Mouse (Mus musculus): ENCODE measurements around the gene Ugt1a1.

The Ugt1a1 gene

DNA sequence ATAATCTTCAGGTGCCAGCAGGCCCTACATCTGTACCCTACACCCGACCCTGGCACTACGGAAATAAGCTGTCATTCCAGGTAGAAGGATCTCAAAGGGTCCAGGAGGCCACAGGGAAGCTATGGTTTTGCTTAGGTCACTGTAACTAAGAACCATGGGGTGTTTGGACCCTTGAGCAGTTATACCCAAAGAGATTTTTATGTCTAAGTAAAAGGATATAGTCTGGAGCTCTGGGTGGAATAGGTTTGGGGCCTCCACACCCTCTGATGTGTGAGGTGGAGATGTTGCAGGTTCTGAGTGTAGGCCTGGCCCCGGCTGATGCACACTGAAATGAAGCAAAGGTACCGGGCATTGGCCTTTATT is 22.5 kb downstream of the Ugt1a1 start:
- no peak for DNase-seq (ENCODE audit: low read depth, low spot score)

DNA sequence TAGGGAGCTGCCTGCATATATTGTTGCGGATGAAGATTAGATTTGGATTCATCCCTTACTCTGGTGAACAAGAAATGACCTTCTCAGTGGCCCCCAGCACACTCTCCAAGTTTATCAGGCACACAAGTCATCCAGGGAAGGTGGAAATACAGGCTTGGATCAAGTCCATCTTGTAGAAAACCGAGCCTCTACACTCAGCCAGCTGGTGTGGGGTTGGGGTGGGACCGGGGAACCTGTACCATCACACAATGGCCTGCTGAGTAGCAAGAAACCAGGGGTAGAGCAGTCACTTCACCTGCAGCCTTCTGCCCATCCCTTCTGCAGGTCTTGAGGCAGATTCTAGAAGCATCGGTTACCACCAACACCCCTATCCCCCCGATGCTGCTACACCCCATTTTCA is 22.9 kb downstream of the Ugt1a1 start:
- no peak for DNase-seq (ENCODE audit: low read depth, low spot score)

- no peak for DNase-seq (ENCODE audit: low read depth, low spot score)
Measured at GRCm38 (mm10) chr1:88235046-88235893, 23.5 kb downstream of the Ugt1a1 start.

GRCm38 (mm10) chr1:88235894-88236415 is 24.2 kb downstream of the Ugt1a1 start:
- no peak for DNase-seq (ENCODE audit: low read depth, low spot score)

DNA sequence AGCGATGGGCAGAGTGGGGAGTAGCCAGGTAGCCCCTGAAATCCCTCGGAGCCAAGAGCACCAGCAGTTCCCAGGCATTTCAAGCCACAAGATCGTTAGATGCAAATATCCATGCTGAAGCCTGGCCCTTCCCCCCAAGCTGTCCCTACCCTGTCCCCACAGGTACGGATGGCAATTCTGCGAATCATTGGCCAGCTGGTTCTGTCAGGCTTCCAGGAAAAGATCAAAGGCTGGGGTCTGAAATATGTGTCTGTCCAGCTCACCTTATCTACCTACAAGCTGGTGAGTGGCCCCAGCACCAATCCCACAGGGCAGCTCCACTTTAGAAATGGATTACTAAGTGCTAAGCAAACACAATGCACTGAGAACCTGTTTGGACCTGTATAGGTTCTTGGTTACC is 25.6 kb downstream of the Ugt1a1 start:
- no peak for DNase-seq (ENCODE audit: low read depth, low spot score)

- no peak for DNase-seq (ENCODE audit: low read depth, low spot score)
Measured at GRCm38 (mm10) chr1:88238771-88239170, 27.0 kb downstream of the Ugt1a1 start.

DNA sequence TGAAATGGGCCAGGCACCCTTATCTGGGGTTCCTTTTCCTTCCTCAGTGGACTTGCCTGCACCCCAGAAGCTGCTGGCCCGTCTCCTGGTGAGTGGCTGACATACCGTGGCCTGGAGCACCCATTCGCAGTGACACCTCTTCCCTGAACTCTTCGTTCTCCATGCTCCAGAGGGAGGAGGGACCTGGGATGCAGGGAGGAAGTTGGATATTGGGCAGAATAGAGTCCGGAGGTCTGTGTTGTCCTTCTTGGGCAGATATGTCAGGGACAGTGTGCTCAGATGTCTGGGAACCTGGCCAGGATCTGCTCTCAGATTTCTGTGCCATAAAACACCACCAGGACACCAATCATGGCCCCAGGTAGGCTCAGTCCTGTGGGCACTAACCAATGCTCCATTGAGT is 28.3 kb downstream of the Ugt1a1 start:
- no peak for DNase-seq (ENCODE audit: low read depth, low spot score)

DNA sequence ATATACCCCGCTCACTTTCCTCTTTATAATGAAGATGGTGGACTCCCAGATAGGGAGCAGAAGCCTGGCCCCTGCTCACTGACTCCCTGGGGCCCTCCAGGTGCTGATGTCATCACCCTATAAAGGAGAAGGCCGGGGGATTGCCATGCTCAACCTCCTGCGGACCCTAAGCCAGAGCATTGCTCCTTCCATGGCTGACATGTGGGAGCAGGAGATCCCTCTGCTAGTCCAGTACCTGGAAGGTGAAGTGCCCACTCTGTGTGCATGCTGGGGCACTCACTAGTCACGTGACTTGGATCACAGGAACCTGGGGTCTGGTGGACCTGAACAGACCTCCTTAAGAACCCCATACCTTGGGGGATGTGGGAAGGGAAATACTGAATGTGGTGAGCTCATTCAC is 28.8 kb downstream of the Ugt1a1 start:
- DNase-seq (ENCODE audit: low read depth, low spot score), result no peak

DNA sequence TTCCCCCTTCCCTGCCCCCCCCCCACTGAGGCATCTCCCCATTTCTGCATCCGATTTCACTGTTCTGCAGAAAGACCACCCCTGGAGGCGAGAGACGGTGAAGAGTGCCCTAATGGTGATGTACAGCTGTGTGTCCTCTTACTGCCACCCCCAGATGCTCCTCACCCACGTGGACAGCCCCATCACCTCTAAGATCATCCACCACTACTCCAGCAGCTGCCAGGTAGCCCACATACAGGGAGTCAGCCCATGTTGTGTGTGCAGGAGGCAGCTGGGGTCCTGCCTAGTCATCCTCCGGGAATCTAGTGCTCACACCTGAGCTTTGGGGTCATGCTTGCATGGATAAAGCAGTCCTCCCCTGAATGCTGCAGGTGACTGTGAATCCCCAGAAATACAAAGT is 32.1 kb downstream of the Ugt1a1 start:
- DNase-seq (ENCODE audit: low read depth, low spot score), result no peak

GRCm38 (mm10) chr1:88245881-88246280 is 34.1 kb downstream of the Ugt1a1 start:
- no peak for DNase-seq (ENCODE audit: low read depth, low spot score)

GRCm38 (mm10) chr1:88246386-88246785 is 34.6 kb downstream of the Ugt1a1 start:
- DNase-seq (ENCODE audit: low read depth, low spot score), result no peak

- DNase-seq (ENCODE audit: low read depth, low spot score), result no peak
Measured at GRCm38 (mm10) chr1:88247660-88248059, 35.9 kb downstream of the Ugt1a1 start.

DNA sequence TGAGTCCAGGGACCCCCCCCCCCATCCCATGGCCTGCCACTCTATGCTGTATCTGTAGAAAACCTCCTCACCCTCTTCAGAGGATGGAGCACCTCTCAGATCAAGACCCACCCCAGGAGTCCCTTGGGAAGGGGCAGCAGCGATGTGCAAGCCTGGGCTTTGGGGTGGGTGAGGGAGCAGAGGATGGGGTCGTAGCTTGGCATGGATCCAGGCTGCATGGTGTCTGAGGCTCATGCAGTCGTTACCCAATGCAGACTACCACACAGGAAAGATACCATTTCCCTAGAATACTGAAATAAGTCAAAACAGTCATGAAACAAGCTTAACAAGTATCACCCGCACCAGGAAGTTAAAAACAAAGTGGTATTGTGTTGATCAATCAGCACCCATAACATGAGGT is 36.9 kb downstream of the Ugt1a1 start:
- no peak for DNase-seq (ENCODE audit: low read depth, low spot score)

DNA sequence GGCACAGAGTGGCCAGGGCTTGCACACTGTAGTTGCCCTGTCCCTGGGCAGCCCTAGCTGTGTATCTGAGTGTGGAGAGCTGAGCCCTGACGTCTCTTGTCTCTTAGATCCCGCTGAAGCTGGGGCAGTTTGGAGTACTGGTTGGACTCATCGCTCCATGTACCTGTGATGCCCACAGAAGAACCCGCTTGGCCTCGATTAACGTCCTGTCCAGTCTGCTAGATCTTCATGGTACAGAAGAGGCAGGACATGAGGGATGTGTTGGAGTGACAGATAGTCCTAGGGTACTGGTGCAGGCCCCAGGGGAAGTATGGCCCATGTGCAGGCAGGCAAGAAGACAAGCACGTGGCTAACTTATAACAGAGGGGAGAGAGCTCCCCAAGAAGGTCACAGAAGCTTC is 37.8 kb downstream of the Ugt1a1 start:
- no peak for DNase-seq (ENCODE audit: low read depth, low spot score)

GRCm38 (mm10) chr1:88250023-88250422 is 38.3 kb downstream of the Ugt1a1 start:
- DNase-seq (ENCODE audit: low read depth, low spot score), result no peak

GRCm38 (mm10) chr1:88253106-88253505 is 41.3 kb downstream of the Ugt1a1 start:
- DNase-seq (ENCODE audit: low read depth, low spot score), result no peak

DNA sequence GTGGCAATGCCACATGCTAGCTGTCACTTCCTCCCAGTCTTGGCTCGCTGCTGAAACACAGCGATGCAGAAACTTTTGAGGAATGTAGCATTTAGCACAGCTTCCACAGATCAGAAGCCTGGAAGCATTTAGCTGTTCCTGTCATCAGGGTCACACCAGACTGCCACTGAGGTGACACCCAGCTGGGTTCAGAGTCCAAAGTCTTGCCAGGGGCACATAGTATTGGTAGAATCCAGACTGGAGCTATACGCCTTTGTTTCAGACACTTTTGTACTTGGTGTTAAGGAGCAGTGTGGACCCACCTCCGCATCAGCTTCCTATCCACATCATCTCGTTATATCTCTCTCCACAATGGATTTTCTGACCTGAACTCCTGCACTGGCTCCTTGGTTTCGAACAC is 41.8 kb downstream of the Ugt1a1 start:
- DNase-seq (ENCODE audit: low read depth, low spot score), result no peak

- DNase-seq (ENCODE audit: low read depth, low spot score), result no peak
Measured at GRCm38 (mm10) chr1:88254793-88255465, 43.2 kb downstream of the Ugt1a1 start.

DNA sequence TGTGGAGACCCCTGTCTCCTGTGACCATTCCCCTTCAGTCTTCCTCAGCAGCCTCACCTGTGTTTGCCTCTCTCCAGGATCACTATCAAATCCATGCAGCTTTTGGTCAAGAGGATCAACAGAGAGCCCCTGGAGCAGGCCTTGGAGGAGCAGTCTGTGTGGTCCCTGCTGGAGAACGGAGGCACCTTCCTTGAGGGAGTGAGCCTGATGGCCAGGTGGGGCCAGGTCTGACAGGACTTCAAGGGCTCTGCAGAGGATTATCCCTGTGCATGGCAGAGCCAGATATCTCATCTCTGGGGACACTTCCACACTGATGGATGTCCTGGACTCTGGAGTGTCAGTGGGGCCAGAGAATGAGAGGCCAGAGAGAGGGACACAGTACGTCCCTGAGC is 43.7 kb downstream of the Ugt1a1 start:
- no peak for DNase-seq (ENCODE audit: low read depth, low spot score)

GRCm38 (mm10) chr1:88255989-88256754 is 44.4 kb downstream of the Ugt1a1 start:
- DNase-seq (ENCODE audit: low read depth, low spot score), result no peak

DNA sequence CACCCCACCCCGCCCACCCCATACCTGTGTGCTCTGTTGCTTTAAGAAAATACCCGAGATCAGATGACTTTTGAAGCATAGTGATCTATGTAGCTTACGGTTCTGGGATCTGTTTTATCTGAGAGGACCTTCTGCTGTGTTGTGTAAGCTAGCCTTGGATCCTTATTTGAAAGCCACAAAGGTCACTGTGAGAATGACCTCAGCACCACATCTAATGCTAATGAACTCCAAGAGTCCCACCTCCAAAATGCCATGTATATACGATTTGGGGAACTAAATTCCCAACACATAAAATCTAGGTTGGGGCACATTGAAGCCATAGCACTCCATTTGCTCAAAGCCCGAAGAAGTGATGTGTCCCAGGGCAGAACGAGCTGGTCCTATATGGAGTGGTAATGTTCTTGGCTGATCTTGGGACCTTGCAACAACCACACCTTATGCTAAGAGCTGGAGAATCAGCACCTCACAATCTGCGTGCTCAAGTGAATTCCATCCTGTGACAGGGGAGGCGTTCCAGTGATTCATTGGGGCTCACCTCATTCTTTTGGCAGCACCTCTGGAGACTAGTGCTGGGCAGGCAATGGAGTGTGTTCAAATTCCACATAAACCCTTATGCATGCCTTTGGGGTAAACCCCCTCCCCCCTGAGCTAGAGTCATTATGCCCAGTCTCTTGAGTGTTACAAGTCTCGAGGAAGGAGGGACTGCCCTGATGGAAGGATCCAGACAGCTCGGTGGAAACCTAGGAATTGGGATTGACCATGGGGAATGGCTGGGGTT is 45.3 kb downstream of the Ugt1a1 start:
- DNase-seq (ENCODE audit: low read depth, low spot score), result no peak

DNA sequence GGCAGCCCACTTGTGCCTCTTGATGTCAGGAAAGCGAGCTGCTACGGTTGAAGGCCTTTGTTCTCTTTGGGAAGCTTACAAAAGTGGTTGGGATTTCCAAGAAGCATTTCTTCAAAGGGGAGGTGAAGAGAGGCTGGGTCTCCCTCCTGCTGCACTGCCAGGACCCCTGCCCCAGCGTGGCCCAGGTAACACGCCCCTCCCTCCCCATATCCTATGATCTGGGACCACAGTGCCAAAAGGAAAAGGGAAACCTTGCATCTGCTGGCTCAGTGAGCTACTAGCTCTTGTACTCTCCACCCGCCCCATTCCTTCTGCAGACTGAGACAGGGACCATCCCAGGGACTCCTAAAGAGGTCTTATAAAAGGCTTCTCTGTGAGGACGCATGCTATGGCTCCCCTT is 45.9 kb downstream of the Ugt1a1 start:
- no peak for DNase-seq (ENCODE audit: low read depth, low spot score)

Data from WW6 (cell line).